Mouse (Mus musculus): ENCODE measurements at regions not wholly inside any gene's neighbourhood (a gene's known extent, or its start where the extent isn't known, plus 50 kb on each side); places are given as distances from the start of the nearest gene placed in this dataset.

DNA sequence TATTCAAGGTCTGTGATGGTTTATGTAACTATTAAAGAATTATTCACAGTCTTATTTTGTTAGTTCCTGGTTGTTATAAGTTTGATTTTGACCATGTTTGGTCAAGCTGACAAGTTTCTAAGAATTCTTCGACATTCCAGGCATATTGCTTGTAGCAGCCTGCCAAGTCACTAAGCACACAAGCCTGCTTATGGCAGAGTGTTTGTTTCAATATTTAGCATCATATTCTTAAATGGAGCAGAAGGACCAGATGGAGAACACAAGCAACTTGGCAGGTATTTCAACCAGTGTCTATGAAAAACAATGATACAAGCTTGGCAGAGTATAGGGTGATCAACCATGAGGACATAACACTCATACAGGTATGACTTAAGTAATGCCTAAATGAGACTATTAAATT, 55.8 kb upstream of the Trim52 start:
- H3K9me3 ChIP-seq (ENCODE audit: low read length) = no peaks in the 10 kb centered on the region
- no peak for TF ChIP-seq CTCF (IDR thresholded peaks at IDR 0.05; ENCODE audit: low read depth)
- H3K27ac ChIP-seq = no peak overlapping the region
- ATAC-seq = no peak
- no peaks in the 10 kb centered on the region for H3K36me3 ChIP-seq (ENCODE audit: insufficient read depth, low read length)
- no peak overlapping the region for H3K9ac ChIP-seq (replicated peaks; ENCODE audit: low read length)
- H3K27me3 ChIP-seq (ENCODE audit: insufficient read depth, low read length) = no peaks in the 10 kb centered on the region
- peak; percentile 17 for DNase-seq (ENCODE audit: low spot score)
- 74% methylated on average over 1 of the region's 1 CpGs for WGBS
- H3K4me3 ChIP-seq (ENCODE audit: low read length) = no peak overlapping the region
- no peak overlapping the region for H3K4me2 ChIP-seq (ENCODE audit: low read depth, low read length)
- H3K4me1 ChIP-seq (ENCODE audit: insufficient read depth, low read length) = no peaks in the 10 kb centered on the region

DNA sequence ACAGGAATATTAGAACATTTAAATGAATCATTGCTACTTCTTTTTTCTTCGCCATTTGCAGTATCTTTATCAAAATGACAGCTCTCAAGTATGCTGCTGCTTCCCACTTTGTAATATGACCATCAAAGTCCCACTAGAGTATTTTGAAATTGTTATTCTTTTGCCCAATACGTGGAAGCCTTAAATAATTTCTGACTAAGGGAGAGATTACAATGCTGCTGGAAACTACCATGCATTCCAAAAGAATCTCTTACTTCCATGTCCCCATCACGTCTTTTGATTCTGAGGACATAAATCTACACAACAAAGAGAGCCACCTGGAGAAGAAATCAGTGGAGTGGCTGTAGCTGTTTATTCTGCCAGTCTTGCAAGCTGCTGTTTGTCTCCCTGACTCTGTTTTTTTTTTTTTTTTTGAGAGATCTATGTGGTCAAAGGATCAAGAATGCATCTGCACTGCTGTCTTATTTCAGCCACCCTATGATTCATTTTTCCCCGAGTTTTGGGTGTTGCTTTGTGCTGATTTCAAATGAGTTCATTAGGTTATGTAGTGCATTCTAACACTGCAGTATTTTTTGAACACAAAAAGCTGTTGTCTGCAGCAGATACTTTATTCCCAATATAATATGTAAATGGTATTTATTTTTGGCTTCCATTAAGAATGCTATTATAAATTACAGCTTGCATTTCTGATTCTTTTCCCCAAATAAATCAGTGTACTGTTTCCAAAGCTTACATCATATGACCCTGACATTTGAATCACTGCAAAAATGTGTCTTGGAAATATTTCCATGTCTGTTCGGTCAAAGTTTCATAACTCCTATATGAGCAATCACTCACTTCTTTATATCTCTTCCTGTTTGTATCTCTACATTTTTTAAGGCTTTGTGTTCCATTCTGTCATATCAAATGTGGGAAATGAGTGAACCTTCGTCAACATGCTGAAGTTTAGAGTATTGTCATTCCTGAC, 53.1 kb upstream of the Trim52 start:
- ATAC-seq = no peak
- no peak overlapping the region for H3K9ac ChIP-seq (replicated peaks; ENCODE audit: low read length)
- no peaks in the 10 kb centered on the region for H3K27me3 ChIP-seq (ENCODE audit: insufficient read depth, low read length)
- 62% methylated on average over 6 of the region's 6 CpGs for WGBS
- H3K36me3 ChIP-seq (ENCODE audit: insufficient read depth, low read length) = no peaks in the 10 kb centered on the region
- TF ChIP-seq CTCF (IDR thresholded peaks at IDR 0.05; ENCODE audit: low read depth) = no peak
- DNase-seq (ENCODE audit: low spot score) = no peak
- H3K4me2 ChIP-seq (ENCODE audit: low read depth, low read length) = no peak overlapping the region
- no peak overlapping the region for H3K4me3 ChIP-seq (ENCODE audit: low read length)
- H3K9me3 ChIP-seq (ENCODE audit: low read length) = no peaks in the 10 kb centered on the region
- H3K27ac ChIP-seq = no peak overlapping the region
- no peaks in the 10 kb centered on the region for H3K4me1 ChIP-seq (ENCODE audit: insufficient read depth, low read length)

All from hindbrain, postnatal 0 days (tissue).